Mouse (Mus musculus) limb, embryonic 12.5 days (tissue): ENCODE results near the gene Tmem170b. TPM values are rescaled to one million over a fixed set of nuclear protein-coding genes. Genes with fewer than 3 reads are reported as not detected.
A peak's percentile ranks its signal among the peaks of the same experiment; 100 is the strongest.

Experiments
- ATAC-seq: fragments of 200-750 bp; cut with Nextera tagmentation; 2 replicates; pipeline ENCODE4 v1.8.0; 2017; ENCODE audit warnings: low read depth, moderate TSS enrichment; ENCODE audit not compliant: insufficient number of reproducible peaks, insufficient read depth, low FRiP score, low TSS enrichment
- H3K27ac ChIP-seq: fragments of 300-500 bp; sonication (generic); 2 replicates; pipeline ENCODE4 v1.5.1; 2016; ENCODE audit warnings: mild to moderate bottlenecking, moderate library complexity
- H3K27me3 ChIP-seq: fragments of 300-500 bp; sonication (generic); 2 replicates; pipeline ENCODE4 v1.6.1; 2016; ENCODE audit warnings: mild to moderate bottlenecking, moderate library complexity
- H3K36me3 ChIP-seq: fragments of 300-500 bp; sonication (generic); 2 replicates; pipeline ENCODE4 v1.6.1; 2016; ENCODE audit warnings: mild to moderate bottlenecking, moderate library complexity
- H3K4me1 ChIP-seq: fragments of 300-500 bp; sonication (generic); replicated peaks from 2 replicates; pipeline ENCODE4 v1.6.1; 2016
- H3K4me2 ChIP-seq: fragments of 300-500 bp; sonication (generic); 2 replicates; pipeline ENCODE4 v1.6.1; 2016; ENCODE audit warnings: mild to moderate bottlenecking, moderate library complexity
- H3K4me3 ChIP-seq: fragments of 300-500 bp; sonication (generic); replicated peaks from 2 replicates; pipeline ENCODE4 v1.5.1; 2016; ENCODE audit warnings: mild to moderate bottlenecking
- H3K9ac ChIP-seq: fragments of 300-500 bp; sonication (generic); replicated peaks from 2 replicates; pipeline ENCODE4 v1.6.1; 2016; ENCODE audit warnings: mild to moderate bottlenecking, moderate library complexity
- H3K9me3 ChIP-seq: fragments of 300-500 bp; sonication (generic); 2 replicates; pipeline ENCODE4 v1.6.1; 2016; ENCODE audit warnings: mild to moderate bottlenecking, moderate library complexity
- WGBS: fragments of 180-500 bp; shearing (Covaris S2); methylation state at CpG from one replicate; pipeline ENCODE4 v1.1.7; 2016; 5-methylcytosine and 5-hydroxymethylcytosine counted together
- polyA plus RNA-seq: library from polyadenylated mRNA; unstranded; fragments of >200 nt; fragmentation: Nextera tagmentation; extraction: Ambion mirVana; gene quantifications from 2 replicates; pipeline ENCODE4 v1.2.1, GENCODE M21; 2016

Gene Tmem170b
- polyA plus RNA-seq, 1 experiment from 2014 or later: 10.7 TPM

DNA sequence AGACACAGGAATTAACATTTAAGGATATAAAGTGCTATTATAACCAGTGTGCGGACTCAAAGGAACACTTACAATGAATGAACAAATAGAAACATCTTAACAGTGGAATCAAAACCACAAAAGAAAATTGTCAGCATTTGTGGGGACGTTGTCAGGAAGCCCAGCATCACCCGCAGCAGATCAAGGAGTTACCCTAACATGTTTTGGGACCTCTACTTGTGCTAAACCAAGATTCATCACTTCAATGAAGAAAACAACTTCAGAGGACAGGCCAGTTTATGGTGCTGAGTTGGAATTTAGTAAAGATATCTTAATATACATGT is 21.4 kb upstream of the Tmem170b start:
- Histone ChIP-seq H3K9ac (no peak overlapping the region), H3K4me2 (no peak overlapping the region), H3K27me3 (no peaks in the 10 kb centered on the region), H3K4me3 (no peak overlapping the region), H3K27ac (no peak overlapping the region), H3K9me3 (no peaks in the 10 kb centered on the region), H3K4me1 (peaks cover 6% of the 10 kb centered on the region), H3K36me3 (no peaks in the 10 kb centered on the region)
- ATAC-seq: no peak
- WGBS: 91% methylated on average over 3 of the region's 3 CpGs

DNA sequence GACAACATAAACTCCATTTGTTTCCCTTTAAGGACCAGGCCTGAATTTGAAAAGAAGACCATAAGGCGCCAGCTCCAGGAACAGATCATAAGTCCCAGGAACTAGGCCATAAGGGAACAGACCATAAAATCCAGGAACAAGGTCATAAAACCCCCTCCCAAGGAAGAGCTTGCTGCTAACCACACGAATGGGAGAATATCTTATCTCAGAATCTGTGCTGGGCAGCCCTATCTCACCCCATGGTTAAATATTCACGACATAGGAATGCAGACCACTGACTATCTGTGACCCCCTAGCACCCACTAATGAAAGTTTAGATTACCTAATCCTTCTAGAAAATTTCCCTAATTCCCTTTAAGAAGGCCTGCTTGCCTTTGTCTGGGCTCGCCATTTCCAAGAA is 20.8 kb upstream of the Tmem170b start:
- 65% methylated on average over 4 of the region's 4 CpGs for WGBS
- H3K4me1 ChIP-seq: peaks cover 6% of the 10 kb centered on the region

DNA sequence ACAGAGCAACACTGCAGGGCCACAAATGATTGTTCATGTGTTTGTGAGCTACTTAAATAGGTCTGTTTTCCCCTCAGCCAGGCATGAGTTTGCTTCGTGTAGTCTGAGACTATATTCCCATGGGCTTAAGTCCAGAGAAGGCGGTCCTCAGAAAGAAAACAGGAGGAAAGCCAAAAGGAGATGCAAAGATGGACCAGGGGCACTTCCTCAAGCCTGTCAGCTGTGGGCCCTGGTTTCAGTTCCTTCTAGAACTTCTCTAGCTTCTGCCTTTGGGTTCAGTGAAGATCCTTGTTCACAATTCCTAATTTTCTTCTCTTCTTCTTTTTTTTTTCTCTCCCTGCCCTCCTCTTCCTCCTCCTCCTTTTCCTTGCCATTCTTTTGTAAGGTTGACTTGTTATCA is 9.0 kb upstream of the Tmem170b start:
- Histone ChIP-seq H3K27me3 (no peaks in the 10 kb centered on the region), H3K9me3 (no peaks in the 10 kb centered on the region), H3K27ac (no peak overlapping the region), H3K4me3 (no peak overlapping the region), H3K9ac (no peak overlapping the region), H3K4me1 (no peaks in the 10 kb centered on the region), H3K36me3 (no peaks in the 10 kb centered on the region), H3K4me2 (no peak overlapping the region)
- ATAC-seq: no peak
- WGBS: 79% methylated on average over 2 of the region's 2 CpGs

More for the DNA sequence above, 20.8 kb upstream of the Tmem170b start:
- Histone ChIP-seq H3K4me2 (no peak overlapping the region), H3K4me3 (no peak overlapping the region), H3K36me3 (no peaks in the 10 kb centered on the region), H3K27ac (no peak overlapping the region), H3K9ac (no peak overlapping the region), H3K9me3 (no peaks in the 10 kb centered on the region), H3K27me3 (no peaks in the 10 kb centered on the region)
- ATAC-seq: no peak

DNA sequence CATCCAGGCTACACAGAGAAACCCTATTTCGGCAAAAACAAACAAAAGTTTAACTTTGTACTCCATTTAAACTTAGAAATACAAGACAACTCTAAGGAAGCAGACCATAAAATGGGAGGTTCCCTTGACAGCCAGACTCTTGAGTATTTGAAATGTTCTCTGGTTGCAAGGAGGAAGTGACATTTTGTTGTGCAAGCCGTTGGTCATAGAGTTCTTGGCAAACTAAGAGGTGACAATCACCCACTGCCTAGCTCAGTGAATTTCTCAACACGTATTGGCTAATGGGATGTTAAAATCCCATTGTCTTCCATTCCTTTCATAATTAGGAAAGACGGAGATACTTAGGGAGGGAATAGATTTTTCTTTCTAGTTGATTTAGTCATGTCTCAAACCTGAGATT is 5.7 kb upstream of the Tmem170b start:
- Histone ChIP-seq H3K4me3 (no peak overlapping the region), H3K4me1 (no peaks in the 10 kb centered on the region), H3K36me3 (no peaks in the 10 kb centered on the region), H3K9me3 (no peaks in the 10 kb centered on the region), H3K27ac (no peak overlapping the region), H3K4me2 (no peak overlapping the region), H3K27me3 (no peaks in the 10 kb centered on the region), H3K9ac (no peak overlapping the region)
- WGBS: 82% methylated on average over 4 of the region's 4 CpGs
- ATAC-seq: no peak

DNA sequence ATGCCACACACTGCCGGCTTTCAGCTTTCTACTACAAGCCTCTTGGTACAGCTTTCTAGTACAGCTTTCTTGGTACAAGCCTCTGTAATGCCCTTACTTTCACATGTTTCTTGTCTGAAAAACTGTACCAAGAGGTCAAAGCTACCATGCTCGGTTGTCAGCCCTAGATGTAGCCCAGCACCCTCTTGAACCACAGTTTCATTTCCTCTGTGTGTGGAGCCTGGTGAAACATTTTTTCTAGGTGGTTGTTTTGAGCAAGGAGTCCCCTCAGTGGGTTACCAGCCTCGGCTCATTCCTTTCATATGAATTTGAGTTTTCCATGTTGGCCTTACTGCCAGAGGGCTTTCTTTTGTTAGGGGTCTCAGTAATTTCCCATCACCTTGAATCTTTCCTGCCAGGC is 4.7 kb upstream of the Tmem170b start:
- no peaks in the 10 kb centered on the region for H3K4me1 ChIP-seq
- ATAC-seq: no peak

DNA sequence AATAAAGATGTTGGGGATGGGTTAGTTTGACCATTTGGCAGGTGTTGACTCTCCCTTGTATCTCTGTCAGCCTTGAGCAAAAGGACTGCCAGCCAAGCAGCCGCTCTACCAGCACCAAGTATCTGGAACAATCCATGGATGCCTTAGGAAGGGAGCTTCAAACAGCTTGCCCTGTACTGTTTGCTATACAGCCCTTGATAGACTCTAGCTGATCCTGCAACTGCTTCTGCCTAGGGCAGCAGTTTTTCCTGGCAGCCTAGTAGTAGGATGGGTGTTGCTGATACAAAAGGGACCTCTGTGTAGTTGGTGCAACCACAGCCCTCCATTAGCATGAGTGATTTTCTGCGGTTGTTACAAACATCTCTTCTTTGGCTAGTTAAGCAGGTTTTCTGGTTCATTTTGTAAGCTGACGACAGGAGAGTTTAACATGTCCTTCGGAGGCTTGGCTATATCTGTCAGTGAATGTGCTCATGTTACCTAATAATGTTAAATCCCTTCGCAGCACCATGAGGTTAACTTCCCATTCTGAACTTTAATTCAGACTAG is 1.7 kb upstream of the Tmem170b start:
- Histone ChIP-seq H3K27me3 (no peaks in the 10 kb centered on the region), H3K4me3 (no peak overlapping the region), H3K9ac (no peak overlapping the region), H3K27ac (no peak overlapping the region), H3K9me3 (no peaks in the 10 kb centered on the region), H3K4me1 (peaks cover 3% of the 10 kb centered on the region; the same call in 1 of the 2 replicates), H3K4me2 (no peak overlapping the region), H3K36me3 (no peaks in the 10 kb centered on the region)
- 76% methylated on average over 5 of the region's 5 CpGs for WGBS
- ATAC-seq: no peak

More for the DNA sequence above, 4.7 kb upstream of the Tmem170b start:
- Histone ChIP-seq H3K9ac (no peak overlapping the region), H3K4me2 (no peak overlapping the region), H3K36me3 (no peaks in the 10 kb centered on the region), H3K27ac (no peak overlapping the region), H3K27me3 (no peaks in the 10 kb centered on the region), H3K9me3 (no peaks in the 10 kb centered on the region), H3K4me3 (no peak overlapping the region)
- 87% methylated on average over 3 of the region's 3 CpGs for WGBS

DNA sequence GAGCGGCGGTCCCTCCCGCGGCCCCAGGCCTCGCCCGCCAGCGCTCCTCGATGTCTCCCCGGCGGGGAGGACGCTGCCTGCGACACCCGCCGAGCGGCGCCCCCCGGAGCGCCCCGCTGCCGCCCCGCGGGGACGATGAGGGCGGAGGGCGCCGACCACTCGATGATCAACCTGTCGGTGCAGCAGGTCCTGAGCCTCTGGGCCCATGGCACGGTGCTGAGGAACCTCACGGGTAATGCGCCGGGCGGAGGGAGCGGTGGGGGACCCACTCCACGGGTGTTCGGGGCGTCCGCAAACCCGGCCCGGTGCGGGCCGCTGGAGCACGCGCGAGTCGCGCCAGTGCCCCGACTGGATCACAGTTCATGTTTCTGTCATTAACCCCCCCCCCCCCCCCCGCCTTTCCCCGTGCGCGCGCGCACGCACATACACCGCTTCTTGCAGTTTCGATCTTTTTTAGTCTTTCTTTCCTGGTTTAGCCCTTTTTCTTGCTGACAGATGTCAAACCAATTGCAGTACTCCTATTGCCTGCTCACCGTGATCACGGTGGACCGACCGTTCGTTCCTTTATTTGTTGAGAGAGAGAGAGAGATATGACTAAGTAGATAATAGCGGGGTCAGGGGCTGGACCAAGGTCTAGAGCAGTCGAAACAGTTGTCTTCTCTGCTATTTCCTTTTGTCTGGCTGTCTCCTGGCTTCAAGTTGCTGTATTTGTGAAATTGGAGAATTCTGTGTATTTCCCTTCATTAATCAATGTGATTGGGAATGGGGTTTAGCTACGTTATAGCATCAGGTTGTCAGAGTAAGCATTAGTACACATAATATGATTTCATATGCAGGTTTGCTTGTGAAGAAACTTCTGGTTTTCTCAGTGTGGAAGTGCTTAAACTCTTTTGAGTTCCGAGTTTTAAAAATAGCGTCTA is 634 bp downstream of the Tmem170b start:
- Histone ChIP-seq H3K4me1 (peaks cover 3% of the 10 kb centered on the region; the same call in 1 of the 2 replicates), H3K9ac (peak overlapping the region; percentile 88), H3K27ac (peak overlapping the region; percentile 56; the same call in 1 of the 2 replicates), H3K9me3 (no peaks in the 10 kb centered on the region), H3K4me3 (peak overlapping the region; percentile 89), H3K4me2 (peak overlapping the region; percentile 75), H3K27me3 (no peaks in the 10 kb centered on the region), H3K36me3 (no peaks in the 10 kb centered on the region)
- 3% methylated on average over 50 of the region's 67 CpGs for WGBS
- peak; percentile 49 for ATAC-seq

DNA sequence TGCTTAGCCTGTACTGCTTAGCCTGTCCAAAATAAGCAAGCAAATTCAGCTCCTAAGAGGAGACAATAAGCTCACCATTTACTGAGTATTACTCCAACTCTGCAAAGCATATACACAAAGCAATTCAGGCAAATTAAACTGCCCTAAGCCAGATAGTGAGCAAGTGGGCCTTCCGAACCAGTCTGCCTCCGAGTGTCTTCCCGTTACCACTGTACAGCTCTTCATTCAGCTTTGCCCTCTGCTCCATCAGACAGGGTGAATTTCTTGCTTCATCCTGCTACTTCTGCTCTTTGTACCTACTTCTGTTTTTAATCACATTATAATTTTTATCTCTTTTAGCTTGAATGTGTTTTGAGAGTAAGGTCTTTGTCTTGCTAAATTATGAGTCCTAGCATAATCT is 1.9 kb downstream of the Tmem170b start:
- ATAC-seq: no peak
- Histone ChIP-seq H3K4me1 (peaks cover 3% of the 10 kb centered on the region; the same call in 1 of the 2 replicates), H3K36me3 (no peaks in the 10 kb centered on the region), H3K27me3 (no peaks in the 10 kb centered on the region), H3K4me3 (no peak overlapping the region), H3K27ac (no peak overlapping the region), H3K9ac (no peak overlapping the region), H3K4me2 (no peak overlapping the region), H3K9me3 (no peaks in the 10 kb centered on the region)
- WGBS: 92% methylated on average over 3 of the region's 3 CpGs

DNA sequence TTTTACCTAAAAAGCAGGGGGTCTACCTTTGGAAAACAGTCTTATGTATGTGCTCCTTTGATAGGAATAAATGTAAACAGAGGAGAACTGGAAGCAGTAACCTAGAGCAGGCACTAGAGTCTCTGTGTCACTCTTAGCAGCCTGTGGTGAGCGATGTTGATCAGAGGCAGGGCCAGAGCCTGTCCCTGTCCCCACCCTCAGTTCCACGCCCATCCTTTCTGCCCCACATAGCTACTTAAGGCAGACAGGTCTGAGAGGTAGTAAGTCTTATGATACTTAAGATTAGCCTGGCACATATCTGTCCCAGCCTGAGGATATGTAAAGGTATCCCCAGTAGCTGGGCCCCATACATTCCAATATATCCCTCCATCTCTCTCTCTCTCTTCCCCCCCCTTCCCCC is 2.9 kb downstream of the Tmem170b start:
- Histone ChIP-seq H3K27ac (no peak overlapping the region), H3K36me3 (no peaks in the 10 kb centered on the region), H3K9ac (no peak overlapping the region), H3K27me3 (no peaks in the 10 kb centered on the region), H3K9me3 (no peaks in the 10 kb centered on the region), H3K4me1 (peaks cover 3% of the 10 kb centered on the region; the same call in 1 of the 2 replicates), H3K4me2 (no peak overlapping the region), H3K4me3 (no peak overlapping the region)
- WGBS: 56% methylated on average over 2 of the region's 2 CpGs
- ATAC-seq: no peak

DNA sequence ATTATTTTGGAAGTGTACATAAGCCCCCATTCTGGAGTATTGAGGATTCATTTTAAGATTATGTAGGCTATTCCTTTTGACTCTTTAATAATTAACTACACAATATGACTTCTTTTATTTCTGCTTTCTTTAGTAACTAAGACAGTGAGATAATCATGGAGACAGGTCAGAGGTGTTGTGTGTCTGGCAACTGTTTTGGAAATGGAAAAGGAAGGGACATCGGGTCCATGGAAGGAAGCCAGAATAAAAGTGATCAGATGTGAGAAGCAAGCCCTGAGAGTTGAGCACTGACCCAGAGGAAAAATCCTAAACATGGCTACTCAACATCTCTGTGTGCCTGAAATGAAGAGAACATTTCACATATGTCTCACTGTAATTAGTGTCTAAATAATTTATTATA is 5.3 kb downstream of the Tmem170b start:
- Histone ChIP-seq H3K27ac (no peak overlapping the region), H3K27me3 (no peaks in the 10 kb centered on the region), H3K4me3 (no peak overlapping the region), H3K4me2 (no peak overlapping the region), H3K4me1 (peaks cover 3% of the 10 kb centered on the region; the same call in 1 of the 2 replicates), H3K36me3 (no peaks in the 10 kb centered on the region), H3K9me3 (no peaks in the 10 kb centered on the region), H3K9ac (no peak overlapping the region)
- WGBS: 93% methylated on average over 1 of the region's 1 CpGs
- ATAC-seq: no peak

DNA sequence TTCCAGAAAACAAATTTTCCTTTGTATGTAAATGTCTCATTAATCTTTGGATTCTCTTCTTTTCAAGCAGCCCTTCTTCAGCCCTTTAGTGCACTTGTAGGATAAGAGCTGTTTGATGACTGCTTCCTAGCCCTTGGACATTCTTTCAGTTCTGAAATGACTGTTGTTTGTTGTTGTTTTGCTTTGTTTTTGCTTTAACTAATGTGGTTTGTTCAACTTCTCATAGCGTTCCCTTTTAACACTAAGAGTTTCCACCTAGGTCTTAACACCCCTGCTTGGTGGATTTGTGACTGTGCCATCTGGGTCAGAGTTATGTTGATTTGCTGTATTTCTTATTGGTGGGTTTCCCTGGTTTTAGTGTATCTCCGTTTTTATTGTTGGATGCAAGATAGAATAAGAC is 8.8 kb downstream of the Tmem170b start:
- Histone ChIP-seq H3K4me2 (no peak overlapping the region), H3K9ac (no peak overlapping the region), H3K9me3 (no peaks in the 10 kb centered on the region), H3K4me3 (no peak overlapping the region), H3K4me1 (no peaks in the 10 kb centered on the region), H3K27me3 (no peaks in the 10 kb centered on the region), H3K36me3 (no peaks in the 10 kb centered on the region), H3K27ac (no peak overlapping the region)
- no peak for ATAC-seq
- WGBS: 86% methylated on average over 2 of the region's 2 CpGs
